Mouse (Mus musculus): ENCODE data around the gene Prr5. TPM values are rescaled to one million over a fixed set of nuclear protein-coding genes. Genes with fewer than 3 reads are reported as not detected.
A peak's percentile ranks its signal among the peaks of the same experiment; 100 is the strongest.

Prr5 gene
- polyA plus RNA-seq, 1 experiment from 2014 or later = 17.7 TPM

- 77% methylated on average over 3 of the region's 3 CpGs for WGBS
- H3K4me3 ChIP-seq = no peak overlapping the region
- no peaks in the 10 kb centered on the region for H3K9me3 ChIP-seq
- H3K4me1 ChIP-seq = peaks cover 45% of the 10 kb centered on the region
- no peak overlapping the region for H3K27ac ChIP-seq (replicated peaks)
- H3K36me3 ChIP-seq (replicated peaks) = no peaks in the 10 kb centered on the region
- H3K27me3 ChIP-seq (replicated peaks; ENCODE audit: low read depth, poor library complexity, severe bottlenecking) = no peaks in the 10 kb centered on the region
- no peak for DNase-seq (ENCODE audit: low spot score)
These were observed 3.2 kb downstream of the Prr5 start for GRCm38 (mm10) chr15:84672616-84673015.

GRCm38 (mm10) chr15:84674329-84675067, 5.1 kb downstream of the Prr5 start:
- Histone ChIP-seq H3K4me3 (no peak overlapping the region), H3K27ac (replicated peaks) (no peak overlapping the region), H3K27me3 (replicated peaks; ENCODE audit: low read depth, poor library complexity, severe bottlenecking) (peaks cover 5% of the 10 kb centered on the region; the same call in 1 of the 2 replicates), H3K36me3 (replicated peaks) (no peaks in the 10 kb centered on the region), H3K4me1 (peaks cover 41% of the 10 kb centered on the region), H3K9me3 (no peaks in the 10 kb centered on the region)
- WGBS = 81% methylated on average over 11 of the region's 11 CpGs
- DNase-seq (ENCODE audit: low spot score) = no peak

GRCm38 (mm10) chr15:84675317-84675716, 5.9 kb downstream of the Prr5 start:
- no peak overlapping the region for H3K27ac ChIP-seq (replicated peaks)
- no peak overlapping the region for H3K4me3 ChIP-seq
- H3K4me1 ChIP-seq = peaks cover 43% of the 10 kb centered on the region
- peaks cover 13% of the 10 kb centered on the region for H3K27me3 ChIP-seq (replicated peaks; ENCODE audit: low read depth, poor library complexity, severe bottlenecking)
- 77% methylated on average over 8 of the region's 8 CpGs for WGBS
- H3K9me3 ChIP-seq = no peaks in the 10 kb centered on the region
- no peaks in the 10 kb centered on the region for H3K36me3 ChIP-seq (replicated peaks)
- DNase-seq (ENCODE audit: low spot score) = no peak

GRCm38 (mm10) chr15:84677943-84678342, 8.5 kb downstream of the Prr5 start:
- H3K27me3 ChIP-seq (replicated peaks; ENCODE audit: low read depth, poor library complexity, severe bottlenecking) = peaks cover 34% of the 10 kb centered on the region
- H3K4me1 ChIP-seq = peaks cover 48% of the 10 kb centered on the region
- 65% methylated on average over 11 of the region's 11 CpGs for WGBS

GRCm38 (mm10) chr15:84679090-84679489, 9.7 kb downstream of the Prr5 start:
- H3K36me3 ChIP-seq (replicated peaks) = no peaks in the 10 kb centered on the region
- H3K9me3 ChIP-seq = no peaks in the 10 kb centered on the region
- DNase-seq (ENCODE audit: low spot score) = no peak
- H3K27me3 ChIP-seq (replicated peaks; ENCODE audit: low read depth, poor library complexity, severe bottlenecking) = peaks cover 44% of the 10 kb centered on the region
- WGBS = 93% methylated on average over 4 of the region's 4 CpGs
- H3K4me3 ChIP-seq = no peak overlapping the region
- H3K27ac ChIP-seq (replicated peaks) = no peak overlapping the region
- peaks cover 59% of the 10 kb centered on the region for H3K4me1 ChIP-seq

More at GRCm38 (mm10) chr15:84677943-84678342, 8.5 kb downstream of the Prr5 start:
- Histone ChIP-seq H3K36me3 (replicated peaks) (no peaks in the 10 kb centered on the region), H3K27ac (replicated peaks) (no peak overlapping the region), H3K9me3 (no peaks in the 10 kb centered on the region), H3K4me3 (no peak overlapping the region)
- no peak for DNase-seq (ENCODE audit: low spot score)

GRCm38 (mm10) chr15:84679794-84680193, 10.4 kb downstream of the Prr5 start:
- no peak overlapping the region for H3K27ac ChIP-seq (replicated peaks)
- no peak for DNase-seq (ENCODE audit: low spot score)
- no peaks in the 10 kb centered on the region for H3K9me3 ChIP-seq
- H3K36me3 ChIP-seq (replicated peaks) = no peaks in the 10 kb centered on the region
- H3K4me1 ChIP-seq = peaks cover 66% of the 10 kb centered on the region
- WGBS = 64% methylated on average over 3 of the region's 3 CpGs
- peaks cover 44% of the 10 kb centered on the region for H3K27me3 ChIP-seq (replicated peaks; ENCODE audit: low read depth, poor library complexity, severe bottlenecking)
- H3K4me3 ChIP-seq = no peak overlapping the region

GRCm38 (mm10) chr15:84680545-84681454, 11.4 kb downstream of the Prr5 start:
- Histone ChIP-seq H3K9me3 (no peaks in the 10 kb centered on the region), H3K36me3 (replicated peaks) (no peaks in the 10 kb centered on the region), H3K4me3 (peak overlapping the region; percentile 83), H3K4me1 (peaks cover 70% of the 10 kb centered on the region), H3K27me3 (replicated peaks; ENCODE audit: low read depth, poor library complexity, severe bottlenecking) (peaks cover 44% of the 10 kb centered on the region), H3K27ac (replicated peaks) (peak overlapping the region; percentile 81)
- under 1% methylated on average over 74 of the region's 77 CpGs for WGBS
- DNase-seq (ENCODE audit: low spot score) = peak; percentile 93

GRCm38 (mm10) chr15:84681455-84682193, 12.2 kb downstream of the Prr5 start:
- peaks cover 44% of the 10 kb centered on the region for H3K27me3 ChIP-seq (replicated peaks; ENCODE audit: low read depth, poor library complexity, severe bottlenecking)
- peaks cover 63% of the 10 kb centered on the region for H3K4me1 ChIP-seq
- no peaks in the 10 kb centered on the region for H3K9me3 ChIP-seq
- H3K36me3 ChIP-seq (replicated peaks) = no peaks in the 10 kb centered on the region; the same call in 1 of the 2 replicates
- DNase-seq (ENCODE audit: low spot score) = peak; percentile 84
- H3K27ac ChIP-seq (replicated peaks) = peak overlapping the region; percentile 81
- peak overlapping the region; percentile 83 for H3K4me3 ChIP-seq
- 2% methylated on average over 31 of the region's 31 CpGs for WGBS

- 71% methylated on average over 3 of the region's 3 CpGs for WGBS
- DNase-seq (ENCODE audit: low spot score) = no peak
- Histone ChIP-seq H3K9me3 (no peaks in the 10 kb centered on the region), H3K4me1 (peaks cover 68% of the 10 kb centered on the region), H3K36me3 (replicated peaks) (no peaks in the 10 kb centered on the region; the same call in 1 of the 2 replicates), H3K27me3 (replicated peaks; ENCODE audit: low read depth, poor library complexity, severe bottlenecking) (peaks cover 44% of the 10 kb centered on the region), H3K27ac (replicated peaks) (peak overlapping the region; percentile 40), H3K4me3 (peak overlapping the region; percentile 83)
These were observed 12.8 kb downstream of the Prr5 start for GRCm38 (mm10) chr15:84682206-84682605.

GRCm38 (mm10) chr15:84682821-84683220, 13.4 kb downstream of the Prr5 start:
- H3K4me3 ChIP-seq = no peak overlapping the region
- H3K27me3 ChIP-seq (replicated peaks; ENCODE audit: low read depth, poor library complexity, severe bottlenecking) = peaks cover 44% of the 10 kb centered on the region
- no peak for DNase-seq (ENCODE audit: low spot score)
- 59% methylated on average over 5 of the region's 5 CpGs for WGBS
- H3K36me3 ChIP-seq (replicated peaks) = no peaks in the 10 kb centered on the region; the same call in 1 of the 2 replicates
- H3K9me3 ChIP-seq = no peaks in the 10 kb centered on the region
- H3K27ac ChIP-seq (replicated peaks) = no peak overlapping the region
- peaks cover 74% of the 10 kb centered on the region for H3K4me1 ChIP-seq

- peaks cover 10% of the 10 kb centered on the region for H3K36me3 ChIP-seq (replicated peaks)
- no peak for DNase-seq (ENCODE audit: low spot score)
- no peak overlapping the region for H3K4me3 ChIP-seq
- WGBS = 57% methylated on average over 5 of the region's 5 CpGs
- peaks cover 76% of the 10 kb centered on the region for H3K4me1 ChIP-seq
- no peak overlapping the region for H3K27ac ChIP-seq (replicated peaks)
- no peaks in the 10 kb centered on the region for H3K9me3 ChIP-seq
- peaks cover 39% of the 10 kb centered on the region for H3K27me3 ChIP-seq (replicated peaks; ENCODE audit: low read depth, poor library complexity, severe bottlenecking)
These were observed 15.1 kb downstream of the Prr5 start for GRCm38 (mm10) chr15:84684520-84684919.

- H3K9me3 ChIP-seq = no peaks in the 10 kb centered on the region
- WGBS = 60% methylated on average over 3 of the region's 3 CpGs
- H3K36me3 ChIP-seq (replicated peaks) = peaks cover 19% of the 10 kb centered on the region
- peaks cover 70% of the 10 kb centered on the region for H3K4me1 ChIP-seq
- no peak overlapping the region for H3K4me3 ChIP-seq
- H3K27ac ChIP-seq (replicated peaks) = no peak overlapping the region
- H3K27me3 ChIP-seq (replicated peaks; ENCODE audit: low read depth, poor library complexity, severe bottlenecking) = peaks cover 30% of the 10 kb centered on the region
- DNase-seq (ENCODE audit: low spot score) = peak; percentile 17
These were observed 16.0 kb downstream of the Prr5 start for GRCm38 (mm10) chr15:84685417-84685816.

Data from embryonic facial prominence, embryonic 10.5 days (tissue).